Mouse (Mus musculus) stomach, embryonic 14.5 days (tissue): ENCODE data around the gene Mroh2a. TPM values are rescaled to one million over a fixed set of nuclear protein-coding genes. Genes with fewer than 3 reads are reported as not detected.

Source experiments
- ATAC-seq: fragments of 200-750 bp; cut with Nextera tagmentation; 2 replicates; pipeline ENCODE4 v1.8.0; 2017; ENCODE audit warnings: low read depth, moderate TSS enrichment; ENCODE audit not compliant: insufficient number of reproducible peaks, insufficient read depth, low FRiP score
- H3K27ac ChIP-seq: fragments of 300-500 bp; sonication (generic); 2 replicates; pipeline ENCODE4 v1.5.1; 2014; ENCODE audit warnings: mild to moderate bottlenecking, low read length, moderate library complexity, mixed read lengths
- H3K27me3 ChIP-seq: fragments of 300-500 bp; sonication (generic); 2 replicates; pipeline ENCODE4 v1.6.1; 2014; ENCODE audit warnings: low read length, control low read depth, mixed read lengths; ENCODE audit not compliant: control insufficient read depth, insufficient read depth
- H3K36me3 ChIP-seq: fragments of 300-500 bp; sonication (generic); 2 replicates; pipeline ENCODE4 v1.6.1; 2014; ENCODE audit warnings: mild to moderate bottlenecking, control low read depth, low read length, moderate library complexity, mixed read lengths; ENCODE audit not compliant: control insufficient read depth, insufficient read depth
- H3K4me1 ChIP-seq: fragments of 300-500 bp; sonication (generic); 2 replicates; pipeline ENCODE4 v1.6.1; 2014; ENCODE audit warnings: low read length, control low read depth, mixed read lengths; ENCODE audit not compliant: control insufficient read depth, insufficient read depth
- H3K4me2 ChIP-seq: fragments of 300-500 bp; sonication (generic); replicated peaks from 2 replicates; pipeline ENCODE4 v1.6.1; 2014; ENCODE audit warnings: low read depth, low read length, control low read depth
- H3K4me3 ChIP-seq: fragments of 300-500 bp; sonication (generic); 2 replicates; pipeline ENCODE4 v1.5.1; 2014; ENCODE audit warnings: low read depth, low read length, control low read depth
- H3K9ac ChIP-seq: fragments of 300-500 bp; sonication (generic); replicated peaks from 2 replicates; pipeline ENCODE4 v1.6.1; 2014; ENCODE audit warnings: low read depth, mild to moderate bottlenecking, control low read depth, low read length, moderate library complexity, mixed read lengths
- H3K9me3 ChIP-seq: fragments of 300-500 bp; sonication (generic); 2 replicates; pipeline ENCODE4 v1.6.1; 2016; ENCODE audit warnings: low read depth, low read length, control low read depth; ENCODE audit not compliant: control insufficient read depth
- WGBS: fragments of 180-500 bp; shearing (Covaris S2); extraction: QIAGEN DNeasy Blood & Tissue Kit; methylation state at CpG from one replicate; pipeline ENCODE4 v1.1.7; 2014; 5-methylcytosine and 5-hydroxymethylcytosine counted together
- polyA plus RNA-seq: library from polyadenylated mRNA; unstranded; fragments of >200 nt; fragmentation: Nextera tagmentation; extraction: Ambion mirVana; gene quantifications from 2 replicates; pipeline ENCODE4 v1.2.1, GENCODE M21; 2014

Mroh2a gene
- polyA plus RNA-seq, 1 experiment from 2014 or later, result 1.9 TPM

DNA sequence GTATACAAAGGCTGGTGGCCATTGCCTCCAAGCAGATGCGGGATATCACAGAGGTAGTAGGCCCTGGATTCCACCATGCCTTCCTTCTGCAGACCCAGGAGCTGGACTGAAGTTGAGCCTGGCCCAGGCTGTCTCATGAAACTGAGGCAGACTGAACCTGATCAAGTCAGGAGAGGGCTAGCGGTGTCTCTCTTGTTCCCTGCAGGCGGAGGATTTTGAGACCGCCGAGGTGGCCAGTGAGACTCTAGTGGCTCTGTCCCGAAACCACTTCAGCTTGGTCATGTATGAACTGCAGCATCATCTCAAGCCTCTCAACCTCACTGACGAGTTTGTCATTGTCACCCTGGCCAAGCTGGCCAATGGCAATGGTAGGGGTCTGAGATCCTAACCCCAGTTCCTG is 3.6 kb downstream of the Mroh2a start:
- H3K4me1 ChIP-seq, result no peaks in the 10 kb centered on the region
- 72% methylated on average over 7 of the region's 7 CpGs for WGBS
- no peak overlapping the region for H3K27ac ChIP-seq
- ATAC-seq, result no peak
- H3K27me3 ChIP-seq, result no peaks in the 10 kb centered on the region
- peaks cover 95% of the 10 kb centered on the region for H3K9me3 ChIP-seq
- H3K36me3 ChIP-seq, result no peaks in the 10 kb centered on the region
- no peak overlapping the region for H3K4me2 ChIP-seq
- no peak overlapping the region for H3K9ac ChIP-seq
- no peak overlapping the region for H3K4me3 ChIP-seq

DNA sequence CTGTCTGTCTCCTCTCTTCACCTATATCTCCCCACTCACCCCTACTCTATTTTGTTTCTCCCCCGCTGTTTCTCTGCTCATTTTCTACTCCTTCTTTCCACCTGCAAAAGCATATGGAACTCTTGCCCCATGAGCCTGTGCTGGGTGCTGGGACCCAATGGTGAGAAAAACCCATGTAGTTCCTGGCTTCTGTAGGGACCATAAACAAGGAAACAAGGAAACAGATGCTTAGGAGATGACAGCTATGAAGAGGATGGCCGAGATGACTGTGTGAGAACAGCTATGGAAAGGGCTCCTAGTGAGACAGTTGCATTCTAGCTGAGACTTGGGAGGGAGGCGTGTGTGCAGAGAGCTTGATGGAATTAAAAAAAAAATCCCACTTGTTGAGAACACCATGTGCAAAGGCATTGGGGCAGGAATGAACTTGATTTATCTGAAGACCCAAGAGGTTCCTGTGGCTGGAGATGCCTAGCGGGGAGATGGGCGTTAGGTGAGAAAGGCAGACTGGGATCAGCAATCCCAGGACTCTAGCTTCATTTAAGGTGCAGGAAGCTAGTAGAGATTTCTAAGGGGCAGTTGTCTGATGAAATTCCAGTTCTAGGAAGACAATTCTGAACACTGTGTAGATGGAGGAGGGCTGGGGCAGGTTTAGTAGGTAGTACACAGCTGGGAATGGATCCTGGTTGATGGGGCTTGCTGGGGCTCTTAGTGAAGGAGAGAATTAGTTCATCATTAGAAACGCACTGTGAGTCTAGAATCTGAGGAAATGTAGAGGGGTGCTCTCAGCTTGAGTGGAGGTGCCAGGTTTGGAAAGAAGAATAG is 4.4 kb downstream of the Mroh2a start:
- no peak for ATAC-seq
- Histone ChIP-seq H3K9me3 (peaks cover 95% of the 10 kb centered on the region), H3K27me3 (no peaks in the 10 kb centered on the region), H3K9ac (no peak overlapping the region), H3K4me3 (no peak overlapping the region), H3K4me1 (no peaks in the 10 kb centered on the region), H3K4me2 (no peak overlapping the region), H3K36me3 (no peaks in the 10 kb centered on the region), H3K27ac (no peak overlapping the region)
- WGBS, result 75% methylated on average over 6 of the region's 6 CpGs

GRCm38 (mm10) chr1:88231803-88232499 is 5.2 kb downstream of the Mroh2a start:
- H3K4me1 ChIP-seq, result no peaks in the 10 kb centered on the region
- H3K27me3 ChIP-seq, result no peaks in the 10 kb centered on the region
- H3K4me2 ChIP-seq, result no peak overlapping the region
- no peak overlapping the region for H3K9ac ChIP-seq
- H3K36me3 ChIP-seq, result no peaks in the 10 kb centered on the region
- H3K4me3 ChIP-seq, result no peak overlapping the region
- H3K9me3 ChIP-seq, result peaks cover 90% of the 10 kb centered on the region
- WGBS, result 66% methylated on average over 7 of the region's 7 CpGs
- no peak for ATAC-seq
- H3K27ac ChIP-seq, result no peak overlapping the region

GRCm38 (mm10) chr1:88232664-88233380 is 6.0 kb downstream of the Mroh2a start:
- Histone ChIP-seq H3K36me3 (no peaks in the 10 kb centered on the region), H3K9me3 (peaks cover 89% of the 10 kb centered on the region), H3K9ac (no peak overlapping the region), H3K27me3 (no peaks in the 10 kb centered on the region), H3K4me1 (no peaks in the 10 kb centered on the region), H3K27ac (no peak overlapping the region), H3K4me2 (no peak overlapping the region), H3K4me3 (no peak overlapping the region)
- no peak for ATAC-seq
- 57% methylated on average over 3 of the region's 3 CpGs for WGBS

DNA sequence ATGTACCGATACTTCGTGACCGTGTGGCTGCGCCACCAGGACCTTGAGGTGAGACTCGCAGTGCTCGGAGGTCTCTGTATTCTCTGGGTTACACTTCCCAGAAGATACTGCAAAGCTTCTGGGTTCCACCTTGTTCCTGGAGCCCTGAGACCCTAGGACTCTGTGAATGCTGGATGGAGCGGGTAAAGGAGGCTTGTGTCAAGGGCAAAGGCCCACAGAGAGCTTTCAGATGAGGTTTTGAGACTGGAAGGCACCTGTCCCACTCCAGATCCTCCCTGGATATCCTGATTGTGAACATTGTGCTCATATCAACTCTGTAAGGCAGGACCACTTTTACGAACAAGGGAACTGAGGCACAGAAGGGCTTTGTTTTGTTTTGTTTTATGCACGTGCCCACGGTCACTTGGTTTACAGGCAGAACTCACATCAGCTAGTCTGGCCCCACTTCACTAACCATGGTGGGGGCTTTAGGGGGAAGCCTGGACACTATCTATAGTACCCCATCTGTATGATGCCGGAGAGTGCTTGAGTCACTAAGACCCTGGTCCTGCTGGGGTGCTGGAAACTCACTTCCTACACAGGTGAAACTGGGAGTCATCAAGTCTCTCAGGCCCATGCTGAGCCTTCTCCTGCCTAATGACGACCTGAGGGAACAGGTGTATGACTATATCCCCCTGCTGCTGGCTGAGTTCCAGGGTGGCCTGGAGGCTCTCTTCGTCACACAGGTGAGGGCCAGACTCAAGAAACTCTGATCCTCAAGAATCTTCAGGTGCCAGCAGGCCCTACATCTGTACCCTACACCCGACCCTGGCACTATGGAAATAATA is 6.8 kb downstream of the Mroh2a start:
- H3K27ac ChIP-seq, result no peak overlapping the region
- WGBS, result 67% methylated on average over 14 of the region's 14 CpGs
- H3K9ac ChIP-seq, result no peak overlapping the region
- no peaks in the 10 kb centered on the region for H3K4me1 ChIP-seq
- no peaks in the 10 kb centered on the region for H3K36me3 ChIP-seq
- 0 out of 2 replicates have a peak, but pooled peaks have one; percentile 4 for ATAC-seq
- H3K27me3 ChIP-seq, result no peaks in the 10 kb centered on the region
- no peak overlapping the region for H3K4me3 ChIP-seq
- no peak overlapping the region for H3K4me2 ChIP-seq
- peaks cover 89% of the 10 kb centered on the region for H3K9me3 ChIP-seq

- H3K9me3 ChIP-seq, result peaks cover 89% of the 10 kb centered on the region
- no peak for ATAC-seq
- no peak overlapping the region for H3K4me3 ChIP-seq
- no peak overlapping the region for H3K27ac ChIP-seq
- H3K4me2 ChIP-seq, result no peak overlapping the region
- no peaks in the 10 kb centered on the region for H3K27me3 ChIP-seq
- H3K36me3 ChIP-seq, result no peaks in the 10 kb centered on the region
- no peaks in the 10 kb centered on the region for H3K4me1 ChIP-seq
- no peak overlapping the region for H3K9ac ChIP-seq
- 64% methylated on average over 4 of the region's 4 CpGs for WGBS
Measured at GRCm38 (mm10) chr1:88234248-88234610, 7.4 kb downstream of the Mroh2a start.

- peaks cover 88% of the 10 kb centered on the region for H3K9me3 ChIP-seq
- H3K27ac ChIP-seq, result no peak overlapping the region
- no peaks in the 10 kb centered on the region for H3K36me3 ChIP-seq
- H3K4me1 ChIP-seq, result no peaks in the 10 kb centered on the region
- no peaks in the 10 kb centered on the region for H3K27me3 ChIP-seq
- no peak overlapping the region for H3K4me3 ChIP-seq
- no peak for ATAC-seq
- 44% methylated on average over 5 of the region's 5 CpGs for WGBS
- no peak overlapping the region for H3K9ac ChIP-seq
- H3K4me2 ChIP-seq, result no peak overlapping the region
Measured at GRCm38 (mm10) chr1:88234646-88235045, 7.9 kb downstream of the Mroh2a start.
